Mouse (Mus musculus) neural tube, embryonic 14.5 days (tissue): ENCODE measurements at regions not wholly inside any gene's neighbourhood (a gene's known extent, or its start where the extent isn't known, plus 50 kb on each side); places are given as distances from the start of the nearest gene placed in this dataset.

Source experiments
- ATAC-seq: fragments of 200-750 bp; cut with Nextera tagmentation; 2 replicates; pipeline ENCODE4 v1.8.0; 2017; ENCODE audit warnings: low read depth, mild to moderate bottlenecking, moderate TSS enrichment, moderate library complexity
- H3K27ac ChIP-seq: fragments of 300-500 bp; sonication (generic); 2 replicates; pipeline ENCODE4 v1.5.1; 2014; ENCODE audit warnings: low read depth, mild to moderate bottlenecking, control low read depth, low read length, moderate library complexity, mixed read lengths
- H3K27me3 ChIP-seq: fragments of 300-500 bp; sonication (generic); 2 replicates; pipeline ENCODE4 v1.6.1; 2014; ENCODE audit warnings: low read length; ENCODE audit not compliant: control insufficient read depth, insufficient read depth
- H3K36me3 ChIP-seq: fragments of 300-500 bp; sonication (generic); 2 replicates; pipeline ENCODE4 v1.6.1; 2014; ENCODE audit warnings: low read length, mixed read lengths; ENCODE audit not compliant: control insufficient read depth, insufficient read depth
- H3K4me1 ChIP-seq: fragments of 300-500 bp; sonication (generic); 2 replicates; pipeline ENCODE4 v1.6.1; 2014; ENCODE audit warnings: low read length; ENCODE audit not compliant: control insufficient read depth, insufficient read depth
- H3K4me2 ChIP-seq: fragments of 300-500 bp; sonication (generic); 2 replicates; pipeline ENCODE4 v1.6.1; 2014; ENCODE audit warnings: mild to moderate bottlenecking, low read depth, low read length, control low read depth
- H3K4me3 ChIP-seq: fragments of 300-500 bp; sonication (generic); 2 replicates; pipeline ENCODE4 v1.5.1; 2014; ENCODE audit warnings: low read depth, low read length, control low read depth, mixed read lengths
- H3K9ac ChIP-seq: fragments of 300-500 bp; sonication (generic); replicated peaks from 2 replicates; pipeline ENCODE4 v1.6.1; 2014; ENCODE audit warnings: low read depth, mild to moderate bottlenecking, control low read depth, low read length, mixed read lengths
- H3K9me3 ChIP-seq: fragments of 300-500 bp; sonication (generic); 2 replicates; pipeline ENCODE4 v1.6.1; 2016; ENCODE audit warnings: low read length; ENCODE audit not compliant: control insufficient read depth
- WGBS: fragments of 180-500 bp; shearing (Covaris S2); extraction: QIAGEN DNeasy Blood & Tissue Kit; methylation state at CpG from one replicate; pipeline ENCODE4 v1.1.7; 2014; 5-methylcytosine and 5-hydroxymethylcytosine counted together

DNA sequence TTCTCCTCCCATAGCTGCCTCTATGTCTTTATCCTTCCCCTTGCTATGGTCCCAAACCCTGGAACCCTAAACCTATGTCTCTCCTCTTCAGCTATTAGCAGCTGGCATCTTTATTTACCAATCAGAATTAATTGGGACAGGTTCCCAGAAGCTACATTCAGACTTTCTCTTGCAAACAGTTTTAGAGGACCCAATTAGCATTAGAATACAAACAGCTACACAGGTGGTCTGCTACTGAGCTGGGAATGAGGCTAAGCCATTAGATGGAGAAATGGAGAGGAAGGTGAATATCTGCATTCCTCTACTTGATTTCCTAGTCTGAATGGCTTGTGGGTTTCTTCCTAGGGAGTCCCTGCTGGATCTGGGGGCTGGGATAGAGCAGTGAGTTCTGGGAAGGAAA, 611.9 kb downstream of the A830018L16Rik start:
- Histone ChIP-seq H3K27ac (no peak overlapping the region), H3K36me3 (no peaks in the 10 kb centered on the region), H3K4me3 (no peak overlapping the region), H3K9me3 (no peaks in the 10 kb centered on the region), H3K27me3 (no peaks in the 10 kb centered on the region), H3K9ac (no peak overlapping the region), H3K4me1 (no peaks in the 10 kb centered on the region), H3K4me2 (no peak overlapping the region)
- no peak for ATAC-seq

DNA sequence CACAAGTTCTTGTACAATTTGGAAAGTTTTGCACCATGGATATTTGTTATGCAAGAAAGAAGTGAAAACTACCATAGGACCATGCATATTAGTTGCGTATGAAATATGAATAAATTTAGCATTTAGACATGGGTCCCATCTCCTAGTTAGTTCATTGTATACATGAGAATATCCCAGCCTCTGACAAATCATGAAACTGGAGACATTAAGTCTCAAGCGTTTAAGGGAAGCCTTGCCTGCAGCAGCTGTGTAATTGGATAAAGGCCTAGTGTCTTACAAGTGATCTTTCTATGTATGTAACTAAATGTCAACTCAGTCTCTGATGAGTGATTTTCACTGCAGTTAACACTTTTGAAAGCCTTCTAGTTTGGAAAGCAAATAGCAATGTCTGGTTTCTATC, 613.5 kb downstream of the A830018L16Rik start:
- no peaks in the 10 kb centered on the region for H3K36me3 ChIP-seq
- no peaks in the 10 kb centered on the region for H3K9me3 ChIP-seq
- H3K4me1 ChIP-seq: no peaks in the 10 kb centered on the region
- H3K27me3 ChIP-seq: no peaks in the 10 kb centered on the region
- no peak overlapping the region for H3K4me3 ChIP-seq
- no peak for ATAC-seq
- H3K9ac ChIP-seq: no peak overlapping the region
- WGBS: 83% methylated on average over 2 of the region's 2 CpGs
- H3K4me2 ChIP-seq: no peak overlapping the region
- no peak overlapping the region for H3K27ac ChIP-seq

DNA sequence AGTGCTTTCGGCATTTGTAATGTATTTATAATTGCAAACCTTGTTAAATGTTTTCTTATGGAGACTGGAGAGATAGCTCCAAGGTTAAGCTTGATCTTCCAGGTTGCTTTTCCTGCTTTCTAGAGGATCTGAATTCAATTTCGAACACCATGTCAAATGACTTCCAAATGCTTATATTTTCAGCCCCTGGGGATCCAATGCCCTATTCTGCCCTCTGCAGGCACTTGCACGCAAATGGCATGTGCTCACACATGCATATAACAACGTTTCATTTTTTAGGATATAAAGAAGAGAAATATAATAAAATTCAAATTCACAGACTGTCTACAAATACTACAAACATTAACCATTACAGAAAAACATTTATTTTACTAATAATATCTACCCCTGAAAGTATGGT, 614.2 kb downstream of the A830018L16Rik start:
- Histone ChIP-seq H3K4me3 (no peak overlapping the region), H3K27ac (no peak overlapping the region), H3K4me2 (no peak overlapping the region), H3K27me3 (no peaks in the 10 kb centered on the region), H3K9ac (no peak overlapping the region), H3K9me3 (no peaks in the 10 kb centered on the region), H3K4me1 (no peaks in the 10 kb centered on the region), H3K36me3 (no peaks in the 10 kb centered on the region)
- WGBS: 82% methylated on average over 4 of the region's 4 CpGs
- no peak for ATAC-seq

DNA sequence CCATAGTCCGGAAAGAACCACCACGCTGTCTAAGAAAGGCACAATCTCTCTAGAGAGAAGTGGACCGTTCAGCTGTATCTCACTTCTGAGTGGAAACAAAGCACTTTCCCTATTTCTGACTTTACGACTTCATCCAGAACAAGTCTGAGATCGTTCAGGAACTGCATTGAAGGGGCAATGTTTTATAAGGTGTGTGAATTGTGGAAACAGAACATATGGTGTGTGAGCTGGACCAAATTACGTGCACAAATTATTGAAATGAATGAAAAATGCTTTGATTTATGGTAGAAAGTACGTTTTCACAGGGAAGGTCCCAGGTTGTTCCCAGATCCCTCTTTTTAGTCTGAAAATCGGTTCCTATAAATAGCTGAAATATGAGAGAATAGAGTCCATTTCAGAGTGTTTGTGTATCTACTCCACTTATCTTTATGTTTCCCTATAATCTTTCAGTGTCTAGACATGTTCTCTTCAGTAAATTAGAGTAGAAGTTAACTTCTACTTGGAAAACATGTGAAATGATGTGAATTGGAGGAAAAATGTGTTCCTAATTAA, 638.1 kb downstream of the A830018L16Rik start:
- Histone ChIP-seq H3K9ac (no peak overlapping the region), H3K36me3 (no peaks in the 10 kb centered on the region), H3K27me3 (no peaks in the 10 kb centered on the region), H3K4me2 (no peak overlapping the region), H3K27ac (no peak overlapping the region), H3K4me1 (no peaks in the 10 kb centered on the region), H3K4me3 (no peak overlapping the region), H3K9me3 (no peaks in the 10 kb centered on the region)
- no peak for ATAC-seq
- 67% methylated on average over 8 of the region's 8 CpGs for WGBS

DNA sequence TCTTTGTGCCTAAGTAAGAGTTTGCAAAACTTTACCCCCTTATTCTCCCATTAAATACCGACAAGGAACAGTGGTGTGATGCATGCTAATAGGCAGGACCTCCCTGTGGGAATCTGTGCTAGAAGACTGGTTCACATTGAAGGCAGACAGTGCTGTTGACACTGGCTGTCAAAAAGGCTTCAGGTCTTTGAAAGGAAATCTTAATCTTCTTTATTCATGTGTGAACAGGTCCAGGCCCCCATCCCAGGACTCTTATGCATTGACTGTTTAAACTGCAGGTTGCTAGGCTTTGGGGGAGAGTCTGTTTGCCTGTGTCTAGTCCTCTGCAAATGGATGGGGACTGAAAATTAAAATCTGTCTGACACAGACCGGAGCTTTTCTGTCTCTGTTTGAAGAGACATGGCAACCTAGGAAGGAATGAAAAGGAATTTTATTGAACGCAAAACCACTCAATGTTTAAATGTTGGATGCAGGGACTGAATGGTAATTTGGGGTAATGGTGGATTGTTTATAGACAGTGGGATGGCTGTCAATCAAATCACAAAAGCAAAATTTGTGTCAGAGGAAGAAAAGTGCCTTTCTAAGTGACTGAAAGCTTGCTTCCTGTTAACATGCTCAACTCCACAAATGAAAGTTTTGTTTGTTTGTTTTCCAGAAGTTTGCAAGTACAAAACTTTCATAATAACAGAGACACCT, 642.1 kb downstream of the A830018L16Rik start:
- H3K4me1 ChIP-seq: no peaks in the 10 kb centered on the region
- ATAC-seq: peak; percentile 66; the same call in 1 of the 2 replicates
- WGBS: 23% methylated on average over 3 of the region's 3 CpGs
- no peaks in the 10 kb centered on the region for H3K27me3 ChIP-seq
- H3K4me3 ChIP-seq: no peak overlapping the region
- H3K27ac ChIP-seq: no peak overlapping the region
- no peaks in the 10 kb centered on the region for H3K36me3 ChIP-seq
- no peak overlapping the region for H3K4me2 ChIP-seq
- H3K9me3 ChIP-seq: no peaks in the 10 kb centered on the region
- H3K9ac ChIP-seq: no peak overlapping the region

DNA sequence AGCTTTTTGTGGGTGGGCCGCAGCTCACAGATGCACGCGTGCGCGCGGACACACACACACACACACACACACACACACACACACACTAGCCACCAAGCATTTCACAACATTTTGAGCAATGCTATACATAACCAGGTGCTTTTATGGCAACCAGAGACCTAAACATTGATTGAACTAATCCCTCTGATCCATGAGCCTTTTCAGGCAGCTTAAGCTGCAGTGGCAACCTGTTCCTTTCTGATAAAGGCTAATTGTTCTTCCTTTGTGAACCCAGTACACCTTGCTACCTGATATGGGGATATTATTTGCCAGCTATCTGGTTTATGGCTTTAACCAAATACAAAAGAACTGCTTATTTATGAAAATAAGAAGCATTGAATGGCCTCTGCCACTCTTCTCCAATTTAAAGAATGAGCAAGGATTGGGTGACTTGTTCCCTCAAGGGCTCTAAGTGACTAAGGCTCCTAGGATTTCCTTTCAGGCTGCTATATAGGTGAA, 651.2 kb downstream of the A830018L16Rik start:
- Histone ChIP-seq H3K4me3 (no peak overlapping the region), H3K9ac (no peak overlapping the region), H3K27me3 (no peaks in the 10 kb centered on the region), H3K9me3 (no peaks in the 10 kb centered on the region), H3K27ac (no peak overlapping the region), H3K4me2 (no peak overlapping the region), H3K4me1 (no peaks in the 10 kb centered on the region), H3K36me3 (no peaks in the 10 kb centered on the region)
- no peak for ATAC-seq
- WGBS: 99% methylated on average over 6 of the region's 6 CpGs

DNA sequence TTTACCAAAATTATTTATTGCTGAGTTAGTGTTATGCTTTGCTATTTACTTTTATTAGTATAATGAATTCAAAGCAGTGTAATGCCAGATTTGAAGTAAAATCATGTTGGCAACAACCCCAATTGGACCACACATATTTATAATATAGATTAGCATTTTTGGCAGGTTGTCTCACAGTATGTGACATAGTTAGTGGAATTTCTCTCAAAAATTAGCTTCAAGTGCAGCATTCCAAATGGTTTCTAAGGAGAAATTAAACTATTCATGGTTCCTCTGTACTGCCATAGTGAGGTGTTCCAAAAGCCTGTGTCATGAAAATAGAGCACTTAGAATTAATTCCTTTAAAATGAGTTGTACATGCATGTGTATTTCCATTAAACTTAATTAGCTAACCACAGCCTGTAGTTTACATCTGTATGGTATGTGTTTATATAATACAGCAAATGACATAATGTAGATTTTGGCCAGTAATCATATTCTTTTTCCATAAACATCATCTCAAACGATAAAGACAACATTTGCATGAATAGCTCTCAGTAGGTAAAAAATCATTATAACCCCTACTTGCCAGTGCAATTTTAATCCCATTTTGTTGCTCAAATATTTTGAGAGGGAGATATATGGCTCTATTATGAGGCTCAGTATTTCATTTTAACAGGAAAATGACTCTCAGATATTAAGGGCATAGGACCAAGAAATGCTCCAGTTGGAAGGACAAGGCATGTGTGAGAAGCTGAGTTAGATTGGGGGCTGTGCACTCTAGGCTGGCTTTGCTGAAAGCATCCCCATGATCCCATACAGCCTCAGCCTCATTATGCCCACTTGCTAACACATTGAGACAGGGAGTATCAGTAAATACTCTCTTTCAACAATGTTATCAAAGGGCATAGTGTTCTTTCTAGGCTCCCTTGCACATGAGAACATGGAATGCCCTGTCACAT, 678.9 kb downstream of the A830018L16Rik start:
- no peak overlapping the region for H3K27ac ChIP-seq
- no peak overlapping the region for H3K4me2 ChIP-seq
- no peak for ATAC-seq
- H3K27me3 ChIP-seq: no peaks in the 10 kb centered on the region
- H3K4me1 ChIP-seq: no peaks in the 10 kb centered on the region
- no peak overlapping the region for H3K9ac ChIP-seq
- 79% methylated on average over 1 of the region's 1 CpGs for WGBS
- H3K36me3 ChIP-seq: no peaks in the 10 kb centered on the region
- H3K9me3 ChIP-seq: no peaks in the 10 kb centered on the region
- H3K4me3 ChIP-seq: no peak overlapping the region

DNA sequence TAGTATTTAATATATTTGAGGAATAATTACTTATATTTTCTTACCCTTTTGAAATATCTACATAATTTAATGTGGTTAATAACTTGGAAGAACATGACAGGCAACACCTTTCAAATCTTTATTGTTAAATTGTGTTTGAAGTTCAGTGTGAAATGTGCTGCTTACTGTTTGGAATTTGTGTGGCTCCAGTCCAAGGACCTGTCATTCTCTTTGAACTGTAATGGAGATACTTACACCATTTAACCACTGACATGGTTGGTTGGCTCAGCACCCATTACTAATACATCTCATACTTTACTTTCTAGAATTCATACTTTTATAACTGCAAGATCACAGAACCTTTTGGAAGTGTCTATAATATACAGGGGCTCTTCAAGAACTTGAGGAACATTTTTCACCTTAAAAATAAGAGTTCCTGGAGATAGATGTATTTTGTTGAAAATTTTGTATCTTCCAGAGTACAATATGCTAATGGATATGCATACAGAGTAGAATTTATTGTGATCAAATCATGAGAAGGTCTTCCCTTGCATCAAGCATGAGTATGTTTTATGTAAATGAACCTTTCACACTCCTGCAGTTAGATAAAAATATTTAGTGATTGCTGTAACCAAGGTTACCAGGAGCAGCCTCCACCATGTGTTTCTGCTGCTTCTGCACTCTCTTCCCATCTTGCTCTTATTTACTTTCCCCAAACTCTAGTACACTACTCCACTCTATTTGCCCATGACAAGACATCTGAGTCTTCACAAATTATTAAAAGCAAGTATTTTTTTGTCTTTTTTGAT, 701.3 kb downstream of the A830018L16Rik start:
- Histone ChIP-seq H3K36me3 (no peaks in the 10 kb centered on the region), H3K27ac (no peak overlapping the region), H3K9ac (no peak overlapping the region), H3K27me3 (no peaks in the 10 kb centered on the region), H3K4me2 (no peak overlapping the region), H3K9me3 (no peaks in the 10 kb centered on the region), H3K4me3 (no peak overlapping the region), H3K4me1 (no peaks in the 10 kb centered on the region)
- no peak for ATAC-seq
